Mouse (Mus musculus) brain, embryonic 14.5 days (tissue): ENCODE results near the gene Sdr9c7.
A peak's percentile ranks its signal among the peaks of the same experiment; 100 is the strongest.

Source experiments
- CTCF ChIP-seq: fragments of 200-500 bp; IDR thresholded peaks from 2 replicates; pipeline ENCODE4 v1.5.1; 2012; ENCODE audit warnings: inconsistent platforms, mild to moderate bottlenecking, moderate library complexity, borderline replicate concordance; ENCODE audit not compliant: insufficient read depth, insufficient read length; ENCODE audit errors: extremely low read depth
- POLR2A ChIP-seq: fragments of 200-500 bp; IDR thresholded peaks from 2 replicates; pipeline ENCODE4 v1.6.1; 2012; ENCODE audit warnings: mild to moderate bottlenecking, inconsistent platforms, borderline replicate concordance; ENCODE audit not compliant: poor library complexity, insufficient read depth, insufficient read length, severe bottlenecking; ENCODE audit errors: extremely low read depth

GRCm38 (mm10) chr10:127937428-127938010 lies 39.2 kb downstream of the Sdr9c7 start:
- peak; percentile 61; the same call in 1 of the 2 replicates for TF ChIP-seq CTCF
- TF ChIP-seq POLR2A: no peak
